Mouse (Mus musculus) cerebellum, adult 2 months (tissue): ENCODE measurements around the gene Ppil1. TPM values are rescaled to one million over a fixed set of nuclear protein-coding genes. Genes with fewer than 3 reads are reported as not detected.

ENCODE experiments used
- DNase-seq, 2 experiments: peaks; one replicate each; pipeline ENCODE4 v3.0.0; 2021
- H3K27ac ChIP-seq: fragments of 200-500 bp; 2 replicates; pipeline ENCODE4 v1.5.1; 2012; ENCODE audit warnings: low read length, control low read depth, inconsistent platforms; ENCODE audit not compliant: insufficient read depth
- H3K27me3 ChIP-seq: fragments of 200-500 bp; 2 replicates; pipeline ENCODE4 v1.6.1; 2012; ENCODE audit warnings: inconsistent platforms, mild to moderate bottlenecking, low read length, moderate library complexity; ENCODE audit not compliant: control insufficient read depth, insufficient read depth
- H3K4me1 ChIP-seq: fragments of 200-500 bp; 2 replicates; pipeline ENCODE4 v1.6.1; 2011; ENCODE audit warnings: low read length; ENCODE audit not compliant: control insufficient read depth, insufficient read depth
- H3K4me3 ChIP-seq: fragments of 200-500 bp; replicated peaks from 2 replicates; pipeline ENCODE3; 2011; ENCODE audit warnings: mild to moderate bottlenecking, low read depth, low read length, control low read depth; ENCODE audit not compliant: insufficient read depth
- CTCF ChIP-seq: fragments of 200-500 bp; IDR thresholded peaks from 2 replicates; pipeline ENCODE4 v1.5.1; 2011; ENCODE audit warnings: low read depth, mild to moderate bottlenecking, control low read depth, low read length, moderate library complexity, borderline replicate concordance; ENCODE audit not compliant: insufficient read depth
- POLR2A ChIP-seq: fragments of 200-500 bp; IDR thresholded peaks from 2 replicates; pipeline ENCODE4 v1.6.1; 2011; ENCODE audit warnings: low read length, control low read depth, borderline replicate concordance; ENCODE audit not compliant: insufficient read depth
- WGBS: fragments of 180-500 bp; shearing (Covaris S2); methylation state at CpG from one replicate; pipeline ENCODE4 v1.1.7; 2018; 5-methylcytosine and 5-hydroxymethylcytosine counted together
- polyA plus RNA-seq: library from polyadenylated mRNA; depleted of rRNA; stranded (reverse); fragments of >200 nt; gene quantifications from 2 replicates; pipeline ENCODE4 v1.2.3, GENCODE M21; 2012

Gene Ppil1
- polyA plus RNA-seq, 1 experiment: 25.3 TPM

DNA sequence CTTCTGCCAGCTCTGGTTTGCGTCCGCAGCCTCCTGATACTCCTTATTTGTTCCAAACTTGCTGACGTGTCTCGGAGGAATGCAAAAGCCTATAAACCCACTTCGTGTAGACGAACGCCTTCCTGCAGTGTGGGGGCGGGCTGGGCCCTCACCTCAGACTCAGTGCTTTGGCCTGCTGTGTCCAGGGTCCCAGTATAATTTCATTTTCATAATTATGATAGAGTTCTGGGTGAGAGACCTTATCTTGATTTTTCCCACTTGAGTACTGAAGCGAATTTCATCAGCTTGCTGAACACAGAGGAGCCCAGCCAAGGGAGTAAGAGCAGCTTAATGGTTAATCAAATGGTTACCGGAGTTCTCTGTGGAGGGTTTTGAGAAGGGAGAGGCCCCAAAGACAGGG is 33.3 kb upstream of the Ppil1 start:
- H3K4me1 ChIP-seq: no peaks in the 10 kb centered on the region; the same call in 1 of the 2 replicates
- no peak overlapping the region for H3K4me3 ChIP-seq
- no peak for TF ChIP-seq CTCF
- TF ChIP-seq POLR2A: no peak
- H3K27ac ChIP-seq: no peak overlapping the region
- DNase-seq: no peak
- 93% methylated on average over 10 of the region's 10 CpGs for WGBS
- no peaks in the 10 kb centered on the region for H3K27me3 ChIP-seq

- Histone ChIP-seq H3K4me1 (no peaks in the 10 kb centered on the region; the same call in 1 of the 2 replicates), H3K27me3 (no peaks in the 10 kb centered on the region), H3K4me3 (no peak overlapping the region), H3K27ac (no peak overlapping the region)
- 83% methylated on average over 5 of the region's 5 CpGs for WGBS
- no peak for DNase-seq
- no peak for TF ChIP-seq POLR2A
- TF ChIP-seq CTCF: no peak
Measured at GRCm38 (mm10) chr17:29295835-29296234, 31.8 kb upstream of the Ppil1 start.

GRCm38 (mm10) chr17:29293807-29294605 is 30.0 kb upstream of the Ppil1 start:
- Histone ChIP-seq H3K4me1 (no peaks in the 10 kb centered on the region; the same call in 1 of the 2 replicates), H3K4me3 (no peak overlapping the region), H3K27ac (no peak overlapping the region), H3K27me3 (no peaks in the 10 kb centered on the region)
- 60% methylated on average over 9 of the region's 9 CpGs for WGBS
- TF ChIP-seq POLR2A: no peak
- peak; percentile 19; the same call in 1 of the 2 replicates for TF ChIP-seq CTCF
- no peak for DNase-seq

DNA sequence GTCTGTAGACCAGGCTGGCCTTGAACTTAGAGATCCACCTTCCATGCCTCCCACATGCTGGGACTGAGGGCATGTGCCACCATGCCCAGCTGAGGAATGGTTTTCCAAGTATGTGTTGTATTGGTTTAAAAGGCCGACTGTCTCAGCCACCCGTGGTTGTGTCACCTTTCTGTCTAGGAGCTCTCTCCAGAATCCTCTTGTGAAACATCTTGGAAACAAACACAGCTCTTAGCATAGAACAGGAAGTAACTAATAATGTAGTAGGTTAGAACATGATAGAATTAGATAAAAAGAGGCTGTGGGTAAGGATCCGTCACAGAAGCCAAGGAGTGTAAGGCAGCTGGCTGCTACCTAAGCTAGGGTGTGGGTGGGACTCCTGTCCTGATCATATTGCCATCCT is 29.0 kb upstream of the Ppil1 start:
- Histone ChIP-seq H3K4me3 (no peak overlapping the region), H3K27ac (no peak overlapping the region), H3K4me1 (no peaks in the 10 kb centered on the region; the same call in 1 of the 2 replicates), H3K27me3 (no peaks in the 10 kb centered on the region)
- WGBS: 87% methylated on average over 3 of the region's 3 CpGs
- TF ChIP-seq CTCF (no peak), POLR2A (no peak)
- no peak for DNase-seq

DNA sequence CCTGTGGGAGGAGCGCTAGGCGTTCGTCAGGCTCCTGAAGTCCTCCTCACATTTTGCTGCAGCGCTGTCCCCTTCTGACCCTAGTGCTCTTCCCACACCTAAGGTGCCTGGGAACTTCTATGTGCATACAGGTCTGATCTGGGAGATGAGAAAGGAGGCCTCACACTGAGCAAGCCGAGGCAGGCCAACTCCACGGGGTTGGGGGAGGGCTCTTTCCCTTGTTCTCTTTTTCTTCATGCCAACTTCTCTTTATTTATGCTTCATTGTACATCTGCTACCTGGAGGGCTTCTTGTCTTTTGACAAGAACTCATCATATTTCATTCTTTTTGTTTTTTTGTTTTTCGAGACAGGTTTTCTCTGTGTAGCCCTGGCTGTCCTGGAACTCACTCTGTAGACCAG is 27.8 kb upstream of the Ppil1 start:
- H3K4me1 ChIP-seq: no peaks in the 10 kb centered on the region; the same call in 1 of the 2 replicates
- no peak for DNase-seq
- H3K27me3 ChIP-seq: no peaks in the 10 kb centered on the region
- no peak overlapping the region for H3K4me3 ChIP-seq
- WGBS: 76% methylated on average over 7 of the region's 7 CpGs
- TF ChIP-seq POLR2A: no peak
- TF ChIP-seq CTCF: no peak
- no peak overlapping the region for H3K27ac ChIP-seq

GRCm38 (mm10) chr17:29282216-29282952 is 18.4 kb upstream of the Ppil1 start:
- WGBS: 44% methylated on average over 21 of the region's 21 CpGs
- no peak for DNase-seq
- no peak for TF ChIP-seq POLR2A
- no peak for TF ChIP-seq CTCF
- H3K4me1 ChIP-seq: peaks cover 2% of the 10 kb centered on the region; the same call in 1 of the 2 replicates
- H3K4me3 ChIP-seq: no peak overlapping the region
- no peak overlapping the region for H3K27ac ChIP-seq
- no peaks in the 10 kb centered on the region for H3K27me3 ChIP-seq

- 82% methylated on average over 5 of the region's 5 CpGs for WGBS
- Histone ChIP-seq H3K4me3 (no peak overlapping the region), H3K27ac (no peak overlapping the region), H3K27me3 (no peaks in the 10 kb centered on the region), H3K4me1 (peaks cover 2% of the 10 kb centered on the region; the same call in 1 of the 2 replicates)
- TF ChIP-seq CTCF (no peak), POLR2A (no peak)
- no peak for DNase-seq
Measured at GRCm38 (mm10) chr17:29281541-29281940, 17.6 kb upstream of the Ppil1 start.

DNA sequence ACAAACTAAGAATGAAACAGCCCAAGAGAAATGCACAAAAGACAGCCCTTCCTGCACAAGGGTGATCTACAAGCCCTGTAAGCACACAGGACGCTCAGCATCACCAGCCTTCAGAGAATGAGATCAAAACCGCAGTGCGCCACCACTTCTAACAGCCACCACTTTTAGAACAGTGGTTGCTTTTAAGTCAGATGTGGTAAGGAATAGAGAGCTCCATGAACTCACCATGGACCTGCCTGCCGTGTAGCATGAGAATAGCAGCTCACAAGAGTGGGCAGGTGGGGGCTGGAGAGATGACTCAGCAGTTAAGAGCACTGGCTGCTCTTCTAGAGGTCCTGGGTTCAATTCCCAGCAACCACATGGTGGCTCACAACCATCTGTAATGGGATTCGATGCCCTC is 16.4 kb upstream of the Ppil1 start:
- TF ChIP-seq CTCF: no peak
- no peak for TF ChIP-seq POLR2A
- 95% methylated on average over 5 of the region's 5 CpGs for WGBS

More for the DNA sequence above, 16.4 kb upstream of the Ppil1 start:
- Histone ChIP-seq H3K27ac (no peak overlapping the region), H3K4me1 (peaks cover 2% of the 10 kb centered on the region; the same call in 1 of the 2 replicates), H3K4me3 (no peak overlapping the region), H3K27me3 (no peaks in the 10 kb centered on the region)
- no peak for DNase-seq
